Mouse (Mus musculus) left cerebral cortex, adult 8-10 months (tissue): ENCODE measurements around the gene Trmt13. TPM values are rescaled to one million over a fixed set of nuclear protein-coding genes. Genes with fewer than 3 reads are reported as not detected.

Experiments used
- DNase-seq, 2 experiments: peaks; one replicate each; pipeline ENCODE4 v3.0.0; 2022; ENCODE audit warnings: low spot score in 2 of 2
- total RNA-seq, 4 experiments: library from RNA; stranded (reverse); gene quantifications; 2 replicates each; pipeline ENCODE4 v1.2.4; 2022

Trmt13 gene
- total RNA-seq, 4 experiments from 2014 or later = 16.8 to 21.1 (median 19.8) TPM

- no peak for DNase-seq
These were observed 67.0 kb downstream of the Trmt13 start for GRCm38 (mm10) chr3:116547430-116547829.

- no peak for DNase-seq
These were observed 71.9 kb downstream of the Trmt13 start for GRCm38 (mm10) chr3:116542532-116542931.

- DNase-seq = no peak
These were observed 72.3 kb downstream of the Trmt13 start for GRCm38 (mm10) chr3:116542070-116542469.

- no peak for DNase-seq
These were observed 77.2 kb downstream of the Trmt13 start for GRCm38 (mm10) chr3:116537200-116537573.

- no peak for DNase-seq
These were observed 77.8 kb downstream of the Trmt13 start for GRCm38 (mm10) chr3:116536428-116537199.

Other genes with a start within 250 kb of the Trmt13 start
- 1 to 10 TPM; 4.5 to 6.6 (median 5.5) TPM for gene Cdc14a, start 190.6 kb downstream of the Trmt13 start, total RNA-seq
- gene Rtca, start 106.4 kb downstream of the Trmt13 start, total RNA-seq = 10 to 100 TPM; 56.7 to 60.9 (median 59.1) TPM
- gene Dbt, start 101.5 kb downstream of the Trmt13 start, total RNA-seq = 10 to 100 TPM; 14.1 to 18.3 (median 15.8) TPM
- under 1 TPM; 0.11 to 0.25 (median 0.16) TPM for gene Lrrc39, start 51.6 kb downstream of the Trmt13 start, total RNA-seq
- gene Sass6, start 19.6 kb downstream of the Trmt13 start, total RNA-seq = 1 to 10 TPM; 6.4 to 8.3 (median 7.9) TPM
- 10 to 100 TPM; 53.0 to 62.0 (median 56.9) TPM for gene Mfsd14a, start 48.1 kb upstream of the Trmt13 start, total RNA-seq
- 1 to 10 TPM in 3 of 4 experiments, not detected in 1; 1.0 to 3.8 (median 2.6) TPM for gene Gm43191, start 66.7 kb upstream of the Trmt13 start, total RNA-seq
- gene Slc35a3, start 98.2 kb upstream of the Trmt13 start, total RNA-seq = 10 to 100 TPM; 14.2 to 17.0 (median 15.5) TPM
- 10 to 100 TPM; 25.7 to 28.7 (median 28.7) TPM for gene Agl, start 193.6 kb upstream of the Trmt13 start, total RNA-seq
- gene Frrs1, start 244.9 kb upstream of the Trmt13 start, total RNA-seq = 1 to 10 TPM in 3 of 4 experiments, under 1 TPM in 1; 0.48 to 3.6 (median 1.5) TPM